Mouse (Mus musculus): Measurements from ENCODE around the gene Gab1.

Gab1 gene

DNA sequence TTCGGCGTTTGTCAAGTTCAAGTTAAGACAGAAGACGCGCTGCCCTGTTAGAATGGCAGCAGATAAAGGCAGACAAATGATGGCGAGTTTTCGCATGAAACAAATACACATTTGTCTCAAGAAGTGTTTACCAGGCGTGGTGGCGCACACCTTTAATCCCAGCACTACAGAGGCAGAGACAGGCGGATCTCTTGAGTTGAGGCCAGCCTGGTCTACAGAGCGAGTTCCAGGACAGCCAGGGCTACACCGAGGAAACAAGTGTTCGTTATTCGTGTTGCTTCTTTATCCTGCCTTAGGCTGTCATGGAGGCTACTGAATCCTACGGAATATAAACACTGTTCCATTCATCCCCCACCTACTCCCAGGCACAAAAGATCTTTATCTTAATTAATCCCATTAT is 140.4 kb downstream of the Gab1 start:
- no peak for DNase-seq (ENCODE audit: low spot score)

DNA sequence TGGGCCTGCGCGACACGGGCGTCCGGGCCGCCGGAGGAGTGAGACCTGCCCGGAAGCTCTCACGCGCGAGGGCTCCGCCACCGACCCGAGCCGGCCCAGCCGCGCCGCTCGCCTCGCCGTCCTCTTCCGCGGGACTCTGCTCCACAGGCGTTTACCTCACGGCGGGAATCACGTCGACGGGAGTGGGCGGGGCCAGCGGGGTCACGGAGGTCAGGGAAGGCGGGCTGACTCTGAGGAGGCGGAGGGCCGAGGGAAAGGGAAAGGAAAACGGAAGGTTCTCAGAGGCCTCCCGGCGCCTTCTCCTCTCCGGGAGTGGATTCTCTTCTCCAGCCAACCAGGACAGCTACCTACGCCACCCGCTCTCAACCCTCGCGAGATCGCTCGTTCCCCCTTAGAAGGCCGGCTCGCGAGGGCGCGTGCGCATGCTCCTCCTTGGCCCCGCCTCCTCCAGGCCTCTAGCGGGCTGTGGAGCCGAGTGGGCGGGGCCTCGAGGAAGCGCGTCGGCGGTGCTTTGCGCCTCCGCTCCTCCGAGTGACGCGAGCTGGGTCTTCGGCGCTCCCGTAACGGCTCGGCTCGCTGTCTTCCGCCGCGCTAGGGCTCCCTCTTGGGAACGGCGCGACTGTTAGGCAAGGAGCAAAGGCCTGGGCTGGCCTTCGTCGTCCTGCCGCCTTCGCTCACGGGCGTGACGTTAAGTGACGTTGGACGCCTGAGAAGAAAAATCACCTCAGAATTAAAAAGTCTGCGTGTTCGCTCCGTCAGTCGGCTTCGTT is 141.0 kb downstream of the Gab1 start, which contains the start of gene Smarca5:
Gene Smarca5 (minus strand): TSS at position 343 of the 770 bp plus-strand sequence.
- DNase-seq (ENCODE audit: low spot score), result peak; percentile 95

DNA sequence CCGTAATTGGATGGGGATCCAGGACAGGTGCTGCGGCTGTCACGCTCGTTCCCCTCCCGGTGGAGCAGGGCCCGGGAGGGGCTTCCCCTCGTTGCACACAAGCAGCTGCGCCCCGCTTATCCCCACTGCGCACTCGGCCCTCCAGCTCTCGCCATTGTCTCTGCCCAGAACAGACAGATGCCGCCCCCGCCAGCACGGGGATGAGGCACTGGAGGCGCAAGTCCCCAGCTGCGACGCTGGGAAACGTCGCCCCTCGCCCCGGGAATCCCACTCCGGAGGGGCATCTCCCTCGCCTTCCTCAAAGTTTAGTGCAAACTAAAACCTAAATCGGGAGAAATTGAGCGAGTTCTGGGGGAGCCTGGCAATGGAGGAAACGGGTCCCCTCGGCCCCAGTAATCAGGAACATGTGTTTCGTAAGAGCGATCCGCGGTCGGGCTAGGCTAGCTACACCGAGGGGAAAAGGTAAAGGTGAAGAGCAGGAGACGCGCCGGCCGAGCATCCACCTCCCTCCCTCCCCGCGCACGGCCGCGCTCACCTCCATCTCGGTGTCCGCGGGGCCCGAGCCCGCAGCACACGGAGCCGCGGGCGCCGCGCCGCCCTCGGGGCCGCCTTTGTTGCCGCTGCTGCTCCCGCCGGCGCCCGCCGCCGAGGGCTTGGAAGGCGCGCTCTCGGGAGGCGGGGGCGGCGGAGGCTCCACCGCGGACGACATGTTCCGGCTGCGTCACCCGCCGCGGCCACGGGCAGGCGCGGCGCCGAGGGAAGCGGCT is 141.7 kb downstream of the Gab1 start:
- peak; percentile 70 for DNase-seq (ENCODE audit: low spot score)

DNA sequence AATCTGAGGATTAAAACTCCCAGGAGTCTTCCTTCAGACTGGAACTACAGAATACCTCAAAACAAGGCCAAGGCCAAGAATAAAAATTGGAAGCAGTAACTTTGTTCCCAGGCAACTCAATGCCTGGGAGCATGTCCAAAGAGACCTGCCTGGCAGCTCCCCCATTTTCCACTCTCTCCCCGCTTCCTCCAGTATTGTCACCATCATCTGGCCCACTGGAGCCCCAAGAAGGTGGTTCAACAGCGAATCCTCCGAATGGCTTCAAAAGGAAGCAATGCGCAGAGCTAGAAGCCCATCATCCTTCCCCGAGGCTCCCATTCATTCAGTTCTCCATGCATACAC is 142.3 kb downstream of the Gab1 start:
- no peak for DNase-seq (ENCODE audit: low spot score)

DNA sequence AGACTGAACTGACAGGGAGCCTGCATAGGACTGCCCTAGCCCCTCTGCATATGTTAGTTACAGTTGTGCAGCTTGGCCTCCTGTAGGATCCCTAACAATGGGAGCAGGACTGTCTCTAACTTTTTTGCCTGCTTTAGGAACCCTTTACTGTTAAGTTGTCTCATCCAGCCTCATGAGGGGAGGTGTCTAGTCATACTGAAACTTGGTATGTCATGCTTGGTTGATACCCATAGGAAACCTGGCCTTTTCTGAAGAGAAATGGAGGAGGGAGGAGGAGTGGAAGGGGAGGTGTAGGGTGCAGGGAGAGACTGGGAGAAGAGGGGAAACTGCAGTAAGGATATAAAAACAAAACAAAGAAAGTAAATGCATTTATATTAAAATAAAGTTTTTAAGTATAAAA is 148.0 kb downstream of the Gab1 start:
- no peak for DNase-seq (ENCODE audit: low spot score)

DNA sequence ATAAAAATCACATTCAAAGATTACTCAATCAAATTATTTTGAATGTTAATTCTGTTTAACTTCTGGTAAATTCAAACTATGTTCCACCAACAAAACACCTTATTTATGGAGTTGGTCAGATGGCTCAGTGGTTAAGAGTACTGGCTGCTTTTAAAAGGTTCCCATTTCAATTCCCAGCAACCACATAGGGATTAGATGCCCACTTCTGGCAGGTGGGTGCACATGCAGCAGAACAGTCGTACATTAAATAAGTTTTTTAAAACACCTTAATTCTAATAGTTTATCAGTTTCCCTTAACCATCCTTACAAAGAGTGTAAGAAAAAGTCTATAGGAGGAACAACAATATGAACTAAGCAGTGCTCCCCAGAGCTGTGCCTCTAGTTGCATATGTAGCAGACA is 165.9 kb downstream of the Gab1 start:
- DNase-seq (ENCODE audit: low spot score), result no peak
